Mouse (Mus musculus) adipocyte (in vitro differentiated cells): ENCODE data around the gene B3galnt1.

Experiments used
- DNase-seq: peaks from one replicate; pipeline ENCODE4 v3.0.0-alpha.2; 2016; ENCODE audit warnings: low spot score

The B3galnt1 gene

GRCm38 (mm10) chr3:69563406-69563805, 35.4 kb downstream of the B3galnt1 start:
- no peak for DNase-seq

- no peak for DNase-seq
These were observed 37.1 kb downstream of the B3galnt1 start for GRCm38 (mm10) chr3:69561686-69562085.

- DNase-seq = no peak
These were observed 38.8 kb downstream of the B3galnt1 start for GRCm38 (mm10) chr3:69559975-69560330.

- DNase-seq = no peak
These were observed 39.3 kb downstream of the B3galnt1 start for GRCm38 (mm10) chr3:69559316-69559974.

GRCm38 (mm10) chr3:69556092-69556778, 42.5 kb downstream of the B3galnt1 start:
- no peak for DNase-seq

GRCm38 (mm10) chr3:69555511-69555910, 43.2 kb downstream of the B3galnt1 start:
- DNase-seq = no peak

GRCm38 (mm10) chr3:69549602-69550001, 49.2 kb downstream of the B3galnt1 start:
- DNase-seq = no peak

- DNase-seq = no peak
These were observed 49.9 kb downstream of the B3galnt1 start for GRCm38 (mm10) chr3:69548704-69549455.

- DNase-seq = no peak
These were observed 53.7 kb downstream of the B3galnt1 start for GRCm38 (mm10) chr3:69545017-69545416.

GRCm38 (mm10) chr3:69543730-69544129, 55.0 kb downstream of the B3galnt1 start:
- peak; percentile 74 for DNase-seq

GRCm38 (mm10) chr3:69542962-69543361, 55.8 kb downstream of the B3galnt1 start:
- DNase-seq = no peak

GRCm38 (mm10) chr3:69535941-69536647, 62.7 kb downstream of the B3galnt1 start:
- DNase-seq = no peak

GRCm38 (mm10) chr3:69535486-69535885, 63.3 kb downstream of the B3galnt1 start:
- no peak for DNase-seq

- DNase-seq = no peak
These were observed 66.1 kb downstream of the B3galnt1 start for GRCm38 (mm10) chr3:69532687-69533086.

- no peak for DNase-seq
These were observed 67.2 kb downstream of the B3galnt1 start for GRCm38 (mm10) chr3:69531511-69531910.

- no peak for DNase-seq
These were observed 69.2 kb downstream of the B3galnt1 start for GRCm38 (mm10) chr3:69529576-69529975.

- DNase-seq = no peak
These were observed 71.4 kb downstream of the B3galnt1 start for GRCm38 (mm10) chr3:69527384-69527783.

GRCm38 (mm10) chr3:69525072-69525529, 73.7 kb downstream of the B3galnt1 start:
- DNase-seq = peak; percentile 17

- DNase-seq = peak; percentile 93
These were observed 74.2 kb downstream of the B3galnt1 start for GRCm38 (mm10) chr3:69524356-69525071.
